Mouse (Mus musculus): ENCODE measurements at regions not wholly inside any gene's neighbourhood (a gene's known extent, or its start where the extent isn't known, plus 50 kb on each side); places are given as distances from the start of the nearest gene placed in this dataset.

GRCm38 (mm10) chr6:143536525-143537293 is 369.7 kb downstream of the Etnk1 start:
- H3K27ac ChIP-seq (ENCODE audit: low read depth, low read length), result no peak overlapping the region
- 88% methylated on average over 11 of the region's 11 CpGs for WGBS
- ATAC-seq (ENCODE audit: low FRiP score) (no peak), DNase-seq (ENCODE audit: low spot score) (no peak)
- no peaks in the 10 kb centered on the region for H3K36me3 ChIP-seq (ENCODE audit: control insufficient read depth, insufficient read depth, low read length)
- H3K4me2 ChIP-seq (replicated peaks; ENCODE audit: low read depth, low read length), result no peak overlapping the region
- H3K9me3 ChIP-seq (ENCODE audit: control insufficient read depth, low read length), result no peaks in the 10 kb centered on the region
- no peak overlapping the region for H3K9ac ChIP-seq (ENCODE audit: low read depth, low read length)
- no peak overlapping the region for H3K4me3 ChIP-seq (ENCODE audit: low read depth, low read length)
- no peaks in the 10 kb centered on the region for H3K4me1 ChIP-seq (replicated peaks; ENCODE audit: control insufficient read depth, insufficient read depth, low read length)
- no peaks in the 10 kb centered on the region for H3K27me3 ChIP-seq (ENCODE audit: control insufficient read depth, insufficient read depth, low read length)

- Histone ChIP-seq H3K27ac (ENCODE audit: low read depth, low read length) (no peak overlapping the region), H3K9me3 (ENCODE audit: control insufficient read depth, low read length) (no peaks in the 10 kb centered on the region), H3K4me3 (ENCODE audit: low read depth, low read length) (no peak overlapping the region), H3K27me3 (ENCODE audit: control insufficient read depth, insufficient read depth, low read length) (no peaks in the 10 kb centered on the region), H3K9ac (ENCODE audit: low read depth, low read length) (no peak overlapping the region), H3K4me2 (replicated peaks; ENCODE audit: low read depth, low read length) (no peak overlapping the region), H3K4me1 (replicated peaks; ENCODE audit: control insufficient read depth, insufficient read depth, low read length) (no peaks in the 10 kb centered on the region), H3K36me3 (ENCODE audit: control insufficient read depth, insufficient read depth, low read length) (no peaks in the 10 kb centered on the region)
- ATAC-seq (ENCODE audit: low FRiP score) (no peak), DNase-seq (ENCODE audit: low spot score) (no peak)
- 92% methylated on average over 10 of the region's 10 CpGs for WGBS
Observed at GRCm38 (mm10) chr6:143547406-143547903, 380.4 kb downstream of the Etnk1 start.

GRCm38 (mm10) chr6:143554946-143555345 is 387.9 kb downstream of the Etnk1 start:
- no peak overlapping the region for H3K4me3 ChIP-seq (ENCODE audit: low read depth, low read length)
- H3K27ac ChIP-seq (ENCODE audit: low read depth, low read length), result no peak overlapping the region
- ATAC-seq (ENCODE audit: low FRiP score) (no peak), DNase-seq (ENCODE audit: low spot score) (no peak)
- no peaks in the 10 kb centered on the region for H3K9me3 ChIP-seq (ENCODE audit: control insufficient read depth, low read length)
- H3K9ac ChIP-seq (ENCODE audit: low read depth, low read length), result no peak overlapping the region
- WGBS, result 85% methylated on average over 3 of the region's 3 CpGs
- H3K4me1 ChIP-seq (replicated peaks; ENCODE audit: control insufficient read depth, insufficient read depth, low read length), result no peaks in the 10 kb centered on the region
- H3K36me3 ChIP-seq (ENCODE audit: control insufficient read depth, insufficient read depth, low read length), result no peaks in the 10 kb centered on the region
- no peaks in the 10 kb centered on the region for H3K27me3 ChIP-seq (ENCODE audit: control insufficient read depth, insufficient read depth, low read length)
- no peak overlapping the region for H3K4me2 ChIP-seq (replicated peaks; ENCODE audit: low read depth, low read length)

GRCm38 (mm10) chr6:143558046-143558884 is 391.2 kb downstream of the Etnk1 start:
- no peak overlapping the region for H3K9ac ChIP-seq (ENCODE audit: low read depth, low read length)
- no peaks in the 10 kb centered on the region for H3K36me3 ChIP-seq (ENCODE audit: control insufficient read depth, insufficient read depth, low read length)
- H3K4me2 ChIP-seq (replicated peaks; ENCODE audit: low read depth, low read length), result no peak overlapping the region
- no peaks in the 10 kb centered on the region for H3K27me3 ChIP-seq (ENCODE audit: control insufficient read depth, insufficient read depth, low read length)
- no peaks in the 10 kb centered on the region for H3K4me1 ChIP-seq (replicated peaks; ENCODE audit: control insufficient read depth, insufficient read depth, low read length)
- no peak overlapping the region for H3K27ac ChIP-seq (ENCODE audit: low read depth, low read length)
- H3K4me3 ChIP-seq (ENCODE audit: low read depth, low read length), result no peak overlapping the region
- DNase-seq (ENCODE audit: low spot score) (no peak), ATAC-seq (ENCODE audit: low FRiP score) (no peak)
- WGBS, result 88% methylated on average over 11 of the region's 11 CpGs
- H3K9me3 ChIP-seq (ENCODE audit: control insufficient read depth, low read length), result no peaks in the 10 kb centered on the region

GRCm38 (mm10) chr6:143559316-143559715 is 392.3 kb downstream of the Etnk1 start:
- Histone ChIP-seq H3K9me3 (ENCODE audit: control insufficient read depth, low read length) (no peaks in the 10 kb centered on the region), H3K27me3 (ENCODE audit: control insufficient read depth, insufficient read depth, low read length) (no peaks in the 10 kb centered on the region), H3K4me1 (replicated peaks; ENCODE audit: control insufficient read depth, insufficient read depth, low read length) (no peaks in the 10 kb centered on the region), H3K9ac (ENCODE audit: low read depth, low read length) (no peak overlapping the region), H3K27ac (ENCODE audit: low read depth, low read length) (no peak overlapping the region), H3K36me3 (ENCODE audit: control insufficient read depth, insufficient read depth, low read length) (no peaks in the 10 kb centered on the region), H3K4me3 (ENCODE audit: low read depth, low read length) (no peak overlapping the region), H3K4me2 (replicated peaks; ENCODE audit: low read depth, low read length) (no peak overlapping the region)
- ATAC-seq (ENCODE audit: low FRiP score) (no peak), DNase-seq (ENCODE audit: low spot score) (no peak)
- WGBS, result 64% methylated on average over 4 of the region's 4 CpGs

GRCm38 (mm10) chr6:143561316-143562088 is 394.5 kb downstream of the Etnk1 start:
- Histone ChIP-seq H3K27ac (ENCODE audit: low read depth, low read length) (no peak overlapping the region), H3K4me1 (replicated peaks; ENCODE audit: control insufficient read depth, insufficient read depth, low read length) (no peaks in the 10 kb centered on the region), H3K4me3 (ENCODE audit: low read depth, low read length) (no peak overlapping the region), H3K9me3 (ENCODE audit: control insufficient read depth, low read length) (no peaks in the 10 kb centered on the region), H3K36me3 (ENCODE audit: control insufficient read depth, insufficient read depth, low read length) (no peaks in the 10 kb centered on the region), H3K9ac (ENCODE audit: low read depth, low read length) (no peak overlapping the region), H3K4me2 (replicated peaks; ENCODE audit: low read depth, low read length) (no peak overlapping the region), H3K27me3 (ENCODE audit: control insufficient read depth, insufficient read depth, low read length) (no peaks in the 10 kb centered on the region)
- ATAC-seq (ENCODE audit: low FRiP score) (no peak), DNase-seq (ENCODE audit: low spot score) (no peak)
- 72% methylated on average over 6 of the region's 6 CpGs for WGBS

- no peaks in the 10 kb centered on the region for H3K36me3 ChIP-seq (ENCODE audit: control insufficient read depth, insufficient read depth, low read length)
- H3K4me2 ChIP-seq (replicated peaks; ENCODE audit: low read depth, low read length), result no peak overlapping the region
- peak; percentile 22 for DNase-seq (ENCODE audit: low spot score)
- 70% methylated on average over 24 of the region's 24 CpGs for WGBS
- H3K4me1 ChIP-seq (replicated peaks; ENCODE audit: control insufficient read depth, insufficient read depth, low read length), result no peaks in the 10 kb centered on the region
- H3K9me3 ChIP-seq (ENCODE audit: control insufficient read depth, low read length), result no peaks in the 10 kb centered on the region
- H3K27me3 ChIP-seq (ENCODE audit: control insufficient read depth, insufficient read depth, low read length), result no peaks in the 10 kb centered on the region
- no peak overlapping the region for H3K4me3 ChIP-seq (ENCODE audit: low read depth, low read length)
- no peak for ATAC-seq (ENCODE audit: low FRiP score)
- H3K27ac ChIP-seq (ENCODE audit: low read depth, low read length), result no peak overlapping the region
- H3K9ac ChIP-seq (ENCODE audit: low read depth, low read length), result no peak overlapping the region
Observed at GRCm38 (mm10) chr6:143571356-143572115, 404.5 kb downstream of the Etnk1 start.

- Histone ChIP-seq H3K9me3 (ENCODE audit: control insufficient read depth, low read length) (no peaks in the 10 kb centered on the region), H3K4me1 (replicated peaks; ENCODE audit: control insufficient read depth, insufficient read depth, low read length) (no peaks in the 10 kb centered on the region), H3K36me3 (ENCODE audit: control insufficient read depth, insufficient read depth, low read length) (no peaks in the 10 kb centered on the region), H3K9ac (ENCODE audit: low read depth, low read length) (no peak overlapping the region), H3K4me3 (ENCODE audit: low read depth, low read length) (no peak overlapping the region), H3K27me3 (ENCODE audit: control insufficient read depth, insufficient read depth, low read length) (no peaks in the 10 kb centered on the region), H3K4me2 (replicated peaks; ENCODE audit: low read depth, low read length) (no peak overlapping the region), H3K27ac (ENCODE audit: low read depth, low read length) (no peak overlapping the region)
- WGBS, result 88% methylated on average over 1 of the region's 1 CpGs
- ATAC-seq (ENCODE audit: low FRiP score) (no peak), DNase-seq (ENCODE audit: low spot score) (no peak)
Observed at GRCm38 (mm10) chr6:143579223-143579622, 412.2 kb downstream of the Etnk1 start.
